Mouse (Mus musculus) megakaryocyte, embryonic 14.5 days (primary cell): ENCODE results near the gene Hddc2. TPM values are rescaled to one million over a fixed set of nuclear protein-coding genes. Genes with fewer than 3 reads are reported as not detected.
A peak's percentile ranks its signal among the peaks of the same experiment; 100 is the strongest.

Experiments
- H3K27me3 ChIP-seq: replicated peaks from 2 replicates; pipeline ENCODE3; 2012; ENCODE audit warnings: inconsistent platforms
- H3K36me3 ChIP-seq: replicated peaks from 2 replicates; pipeline ENCODE3; 2012; ENCODE audit warnings: low read length, inconsistent platforms, mixed read lengths
- H3K4me1 ChIP-seq: 2 replicates; pipeline ENCODE4 v1.6.1; 2012; ENCODE audit warnings: inconsistent platforms
- H3K4me3 ChIP-seq: replicated peaks from 2 replicates; pipeline ENCODE3; 2012; ENCODE audit warnings: moderate library complexity, mild to moderate bottlenecking, inconsistent platforms
- H3K9me3 ChIP-seq: 2 replicates; pipeline ENCODE4 v1.6.1; 2012; ENCODE audit warnings: inconsistent platforms
- FLI1 ChIP-seq: IDR thresholded peaks from 2 replicates; pipeline ENCODE4 v1.6.1; 2012; ENCODE audit warnings: low read length, inconsistent platforms, mixed read lengths
- GATA1 ChIP-seq: IDR thresholded peaks from 3 replicates; pipeline ENCODE4 v1.6.1; 2012; ENCODE audit warnings: mixed read lengths, low read length, inconsistent platforms, borderline replicate concordance
- polyA plus RNA-seq: library from polyadenylated mRNA; stranded (reverse); fragments of >175 nt; gene quantifications from 2 replicates; pipeline ENCODE4 v1.2.3, GENCODE M21; 2012; ENCODE audit warnings: low replicate concordance; ENCODE audit not compliant: insufficient read depth

Gene Hddc2
- polyA plus RNA-seq, 1 experiment: 2.2 TPM

DNA sequence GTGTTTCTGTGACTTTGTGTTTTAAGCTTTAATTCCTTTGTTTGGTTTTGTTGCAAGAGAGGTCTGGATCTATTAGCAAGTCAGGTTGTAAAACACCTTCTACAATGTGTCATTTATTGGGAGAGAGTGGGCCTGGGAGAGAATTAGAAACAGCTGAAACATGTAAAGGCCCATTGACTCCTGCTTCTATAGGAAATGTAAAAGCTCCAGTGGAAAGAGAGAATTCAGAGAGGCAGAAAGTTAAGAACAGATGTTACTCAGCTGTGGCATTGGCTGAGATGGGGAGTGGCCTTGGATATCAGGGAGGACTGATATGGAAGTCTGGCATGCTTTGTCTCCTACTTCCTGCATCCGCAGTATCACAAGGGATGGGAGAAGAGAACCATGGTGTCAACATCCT lies 12.9 kb upstream of the Hddc2 start:
- Histone ChIP-seq H3K36me3 (no peaks in the 10 kb centered on the region), H3K4me3 (no peak overlapping the region), H3K4me1 (0 out of 2 replicates have a peak, but pooled peaks cover 3% of the 10 kb centered on the region), H3K9me3 (no peaks in the 10 kb centered on the region), H3K27me3 (peaks cover 2% of the 10 kb centered on the region)
- TF ChIP-seq FLI1 (no peak), GATA1 (no peak)

DNA sequence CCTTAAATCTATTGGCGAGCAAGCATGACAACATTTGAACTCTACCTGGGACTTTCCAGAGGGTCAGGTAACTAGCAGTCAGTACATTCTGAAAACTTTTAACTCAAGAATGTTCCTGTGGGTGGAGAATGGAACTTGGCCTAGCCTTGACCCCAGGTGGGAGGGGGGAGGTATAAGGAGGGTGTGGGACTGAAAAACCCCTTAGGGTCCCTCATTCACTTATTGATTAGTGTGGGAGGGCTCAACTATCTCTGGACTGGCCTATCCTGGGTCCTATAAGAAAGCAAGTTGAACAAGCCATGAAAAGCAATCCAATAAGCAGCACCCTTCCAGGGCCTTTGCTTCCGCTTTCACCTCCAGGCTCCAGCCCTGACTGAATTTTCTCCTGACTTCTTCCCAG lies 9.7 kb upstream of the Hddc2 start:
- TF ChIP-seq GATA1 (no peak), FLI1 (no peak)

DNA sequence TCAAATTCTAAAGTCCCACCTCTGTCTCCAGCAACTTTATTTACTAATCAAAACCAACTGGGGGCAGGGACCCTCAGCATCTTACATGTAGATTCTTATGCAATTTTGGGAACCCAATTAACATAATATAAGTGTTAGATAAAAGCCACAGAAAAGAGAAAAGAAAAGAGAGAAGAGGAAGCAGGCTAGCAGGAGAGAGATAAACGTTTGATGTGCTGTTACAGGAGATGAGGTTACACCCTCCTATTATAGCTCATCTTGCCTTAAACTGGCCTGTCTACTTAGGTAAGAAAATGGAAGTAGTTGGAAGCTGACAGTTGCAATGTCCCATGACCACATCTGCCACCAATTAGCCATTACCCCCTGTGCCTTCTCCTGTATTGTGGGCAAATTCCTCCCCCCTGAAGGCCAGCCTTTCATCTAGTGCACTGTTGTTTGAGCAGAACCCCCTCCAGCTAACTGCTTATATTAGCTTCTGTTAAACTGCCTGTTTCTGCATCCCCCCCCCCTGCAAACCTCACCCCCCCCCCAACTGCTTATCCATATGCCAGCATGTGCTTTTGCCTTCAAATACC lies 6.1 kb upstream of the Hddc2 start:
- Histone ChIP-seq H3K4me3 (no peak overlapping the region), H3K9me3 (no peaks in the 10 kb centered on the region), H3K27me3 (no peaks in the 10 kb centered on the region), H3K4me1 (peaks cover 7% of the 10 kb centered on the region), H3K36me3 (no peaks in the 10 kb centered on the region)
- TF ChIP-seq GATA1 (no peak), FLI1 (no peak)

More for the DNA sequence above, 9.7 kb upstream of the Hddc2 start:
- no peaks in the 10 kb centered on the region for H3K36me3 ChIP-seq
- H3K27me3 ChIP-seq: peaks cover 2% of the 10 kb centered on the region
- peaks cover 7% of the 10 kb centered on the region for H3K4me1 ChIP-seq
- no peak overlapping the region for H3K4me3 ChIP-seq
- no peaks in the 10 kb centered on the region for H3K9me3 ChIP-seq

DNA sequence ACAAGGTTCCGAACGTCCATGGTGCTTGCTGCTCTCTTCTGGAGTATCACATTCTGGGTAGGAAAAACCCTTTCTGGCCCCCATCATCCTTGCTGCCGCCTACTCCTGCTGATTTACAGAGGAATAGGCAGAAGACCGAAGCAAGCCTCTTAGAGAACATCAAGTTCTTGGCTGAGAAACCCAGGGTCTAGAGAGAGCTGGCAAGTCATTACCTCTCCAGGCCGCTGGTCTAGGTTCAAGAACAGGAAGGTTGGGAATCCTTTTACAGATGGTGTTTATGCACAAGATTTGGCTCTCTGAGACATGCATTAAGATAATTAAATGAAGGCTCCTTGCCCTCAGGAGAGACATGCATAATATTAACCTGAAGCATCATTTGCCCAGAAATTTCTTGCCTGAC lies 5.3 kb downstream of the Hddc2 start:
- no peaks in the 10 kb centered on the region for H3K9me3 ChIP-seq
- no peaks in the 10 kb centered on the region for H3K27me3 ChIP-seq
- no peak overlapping the region for H3K4me3 ChIP-seq
- TF ChIP-seq GATA1 (no peak), FLI1 (no peak)
- peaks cover 32% of the 10 kb centered on the region for H3K4me1 ChIP-seq
- H3K36me3 ChIP-seq: peaks cover 49% of the 10 kb centered on the region

DNA sequence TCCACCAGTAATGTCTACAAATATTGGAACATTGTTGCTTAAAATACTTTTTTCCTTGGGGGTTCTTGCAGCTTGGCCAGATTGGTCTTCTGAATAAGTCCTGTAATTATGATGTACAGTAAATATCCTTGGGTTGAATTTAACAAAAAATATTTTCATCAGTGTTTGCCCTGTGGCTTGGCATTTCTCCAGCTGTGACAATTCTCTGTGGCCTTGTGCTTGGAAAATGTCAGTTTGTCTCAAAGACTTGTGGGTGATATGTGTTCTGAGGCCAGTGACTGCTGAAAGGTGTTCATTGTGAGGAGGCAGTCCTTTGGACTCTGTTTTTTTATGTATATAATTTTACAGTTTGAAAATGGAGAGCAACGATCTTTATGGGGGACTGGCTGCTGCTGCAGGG lies 16.3 kb downstream of the Hddc2 start:
- no peaks in the 10 kb centered on the region for H3K9me3 ChIP-seq
- peaks cover 36% of the 10 kb centered on the region for H3K4me1 ChIP-seq
- no peak for TF ChIP-seq GATA1
- TF ChIP-seq FLI1: no peak
- no peak overlapping the region for H3K4me3 ChIP-seq
- H3K27me3 ChIP-seq: no peaks in the 10 kb centered on the region
- peaks cover 24% of the 10 kb centered on the region for H3K36me3 ChIP-seq

DNA sequence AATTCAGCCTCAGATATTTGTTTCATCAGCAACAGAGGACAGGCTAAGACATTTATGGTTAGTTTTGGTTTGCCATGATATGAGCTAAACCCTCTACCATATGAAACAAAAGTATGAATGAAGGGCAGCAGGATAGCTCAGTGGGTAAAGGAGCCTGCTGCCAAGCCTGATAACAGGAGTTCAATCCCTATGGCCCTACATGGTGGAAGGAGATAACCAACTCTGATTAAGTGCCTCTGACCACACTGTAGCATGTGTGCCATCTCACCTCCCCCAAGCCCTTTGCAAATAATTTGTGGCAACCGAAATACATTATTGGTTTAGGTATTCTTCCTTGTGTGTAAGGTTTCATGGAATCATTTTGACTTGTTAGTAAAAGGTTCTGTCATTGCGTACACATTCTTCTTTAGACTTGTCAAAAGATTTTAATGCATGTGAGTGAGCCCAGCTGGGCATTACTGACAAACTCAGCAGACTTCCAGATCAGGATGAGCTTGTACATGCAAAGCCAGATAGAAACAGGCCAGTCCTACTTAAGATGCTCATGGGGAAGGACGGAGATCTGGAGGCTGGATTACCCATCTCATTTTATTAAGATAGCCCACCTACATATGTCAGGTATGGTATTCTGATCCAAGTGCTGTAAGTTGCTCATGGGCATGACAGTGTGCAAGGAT lies 17.2 kb downstream of the Hddc2 start:
- no peak overlapping the region for H3K4me3 ChIP-seq
- H3K4me1 ChIP-seq: peaks cover 38% of the 10 kb centered on the region
- H3K36me3 ChIP-seq: peaks cover 24% of the 10 kb centered on the region
- no peaks in the 10 kb centered on the region for H3K27me3 ChIP-seq
- TF ChIP-seq GATA1: no peak
- no peak for TF ChIP-seq FLI1
- no peaks in the 10 kb centered on the region for H3K9me3 ChIP-seq

DNA sequence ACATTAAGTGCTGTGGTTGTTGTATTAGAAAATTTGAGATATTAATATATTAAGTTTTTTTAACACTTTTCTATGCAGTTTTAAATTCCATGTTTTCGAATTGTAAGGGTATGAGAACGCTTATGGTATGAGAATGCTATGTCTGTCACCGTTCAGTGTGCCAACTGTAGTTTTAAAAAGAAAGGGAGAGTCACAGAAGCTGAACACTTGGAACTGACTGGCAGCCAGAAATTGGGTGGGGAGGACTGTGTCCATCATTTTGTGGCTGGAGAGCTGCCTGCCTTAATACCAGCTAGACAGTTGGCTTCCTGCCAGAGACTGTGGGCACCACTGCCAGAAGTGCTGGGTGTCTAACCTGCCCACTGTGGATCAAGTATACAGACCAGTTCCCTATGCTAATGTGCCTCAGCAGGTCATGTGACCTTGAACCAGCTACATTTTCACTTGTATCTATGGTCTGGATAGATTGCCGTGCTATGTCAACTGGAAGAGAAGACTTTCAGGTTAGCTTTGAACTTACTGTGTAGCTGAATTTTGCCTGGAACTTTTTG lies 18.1 kb downstream of the Hddc2 start:
- peaks cover 17% of the 10 kb centered on the region for H3K36me3 ChIP-seq
- TF ChIP-seq FLI1 (no peak), GATA1 (no peak)
- H3K4me3 ChIP-seq: peak overlapping the region; percentile 6
- no peaks in the 10 kb centered on the region for H3K27me3 ChIP-seq
- H3K4me1 ChIP-seq: peaks cover 34% of the 10 kb centered on the region
- H3K9me3 ChIP-seq: no peaks in the 10 kb centered on the region

DNA sequence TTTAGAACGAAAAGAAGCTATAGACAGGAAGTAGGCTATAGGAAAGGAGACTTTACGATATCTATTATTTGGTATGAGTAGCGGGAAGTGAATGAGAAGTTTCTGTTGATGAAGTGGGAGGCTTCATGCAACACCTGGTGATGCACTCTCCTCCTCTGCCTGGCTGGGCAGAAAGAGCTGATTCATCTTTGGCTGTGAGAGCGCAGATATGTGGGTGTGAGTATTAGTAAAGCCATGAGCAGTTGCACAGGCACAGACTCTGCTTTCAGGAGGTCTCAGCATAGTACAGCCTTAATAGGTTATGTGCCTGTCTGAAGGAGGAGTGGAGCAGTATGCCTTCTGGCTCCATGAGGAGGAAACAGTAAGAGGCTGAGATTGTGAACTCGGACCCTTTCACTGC lies 23.2 kb downstream of the Hddc2 start:
- Histone ChIP-seq H3K36me3 (no peaks in the 10 kb centered on the region), H3K9me3 (no peaks in the 10 kb centered on the region), H3K4me3 (no peak overlapping the region), H3K27me3 (no peaks in the 10 kb centered on the region), H3K4me1 (peaks cover 16% of the 10 kb centered on the region)
- TF ChIP-seq GATA1: no peak

DNA sequence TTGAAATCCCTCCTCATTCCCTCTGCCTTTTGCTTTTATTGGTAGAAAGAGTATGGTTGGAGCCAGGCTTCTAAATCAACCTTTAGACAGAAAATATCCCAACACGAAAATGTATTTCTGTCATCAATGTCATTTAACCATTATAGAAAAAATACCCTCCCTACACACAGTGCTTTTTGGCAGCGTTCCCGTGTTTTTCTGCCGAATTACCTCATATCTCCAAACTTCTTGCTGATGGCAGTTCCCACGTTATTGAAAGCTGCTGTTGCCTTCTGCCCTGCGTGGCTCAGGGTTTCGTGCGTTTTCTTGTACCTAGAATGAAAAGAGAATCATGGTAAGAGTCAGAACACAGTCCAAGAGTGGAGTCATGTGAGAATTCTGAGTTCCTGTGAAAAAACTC lies 33.2 kb downstream of the Hddc2 start:
- Histone ChIP-seq H3K9me3 (no peaks in the 10 kb centered on the region), H3K27me3 (no peaks in the 10 kb centered on the region), H3K36me3 (no peaks in the 10 kb centered on the region)

DNA sequence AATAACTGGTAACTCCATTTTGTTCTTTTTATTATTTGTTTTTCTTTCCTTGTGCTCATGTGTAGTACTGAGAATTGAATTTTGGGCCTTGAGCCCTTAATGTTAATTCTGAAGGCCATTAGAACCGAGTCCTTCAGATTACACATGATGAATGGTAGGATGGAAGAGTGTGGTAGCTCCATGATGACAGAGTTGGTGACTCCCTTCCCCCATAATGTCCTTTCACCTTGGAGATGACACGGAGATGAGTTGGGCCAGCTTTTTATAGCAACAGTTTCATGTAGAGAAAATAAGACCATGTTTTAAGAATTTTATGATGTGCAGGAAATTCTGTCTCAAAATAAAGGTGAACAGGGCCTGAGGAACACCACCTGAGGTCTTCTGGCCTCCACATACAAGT lies 37.9 kb downstream of the Hddc2 start:
- Histone ChIP-seq H3K4me1 (no peaks in the 10 kb centered on the region), H3K9me3 (no peaks in the 10 kb centered on the region), H3K27me3 (no peaks in the 10 kb centered on the region), H3K4me3 (no peak overlapping the region), H3K36me3 (no peaks in the 10 kb centered on the region)
- TF ChIP-seq FLI1 (no peak), GATA1 (no peak)

More for the DNA sequence above, 33.2 kb downstream of the Hddc2 start:
- H3K4me3 ChIP-seq: no peak overlapping the region
- TF ChIP-seq FLI1 (no peak), GATA1 (no peak)
- H3K4me1 ChIP-seq: no peaks in the 10 kb centered on the region
